Mouse (Mus musculus) liver, embryonic 15.5 days (tissue): ENCODE results near the gene Prrxl1. TPM values are rescaled to one million over a fixed set of nuclear protein-coding genes. Genes with fewer than 3 reads are reported as not detected.

Source experiments
- ATAC-seq: fragments of 200-750 bp; cut with Nextera tagmentation; 2 replicates; pipeline ENCODE4 v1.8.0; 2017; ENCODE audit warnings: moderate number of reproducible peaks, mild to moderate bottlenecking, moderate library complexity; ENCODE audit not compliant: insufficient read depth
- H3K27ac ChIP-seq: fragments of 300-500 bp; sonication (generic); replicated peaks from 2 replicates; pipeline ENCODE4 v1.5.1; 2015; ENCODE audit warnings: mild to moderate bottlenecking, inconsistent platforms
- H3K27me3 ChIP-seq: fragments of 300-500 bp; sonication (generic); 2 replicates; pipeline ENCODE4 v1.6.1; 2015; ENCODE audit warnings: mild to moderate bottlenecking, inconsistent platforms
- H3K36me3 ChIP-seq: fragments of 300-500 bp; sonication (generic); replicated peaks from 2 replicates; pipeline ENCODE4 v1.6.1; 2015; ENCODE audit warnings: moderate library complexity, mild to moderate bottlenecking, inconsistent platforms
- H3K4me1 ChIP-seq: fragments of 300-500 bp; sonication (generic); replicated peaks from 2 replicates; pipeline ENCODE4 v1.6.1; 2015; ENCODE audit warnings: inconsistent platforms
- H3K4me2 ChIP-seq: fragments of 300-500 bp; sonication (generic); 2 replicates; pipeline ENCODE4 v1.6.1; 2015; ENCODE audit warnings: moderate library complexity, mild to moderate bottlenecking, inconsistent platforms
- H3K4me3 ChIP-seq: fragments of 300-500 bp; sonication (generic); replicated peaks from 2 replicates; pipeline ENCODE4 v1.5.1; 2015; ENCODE audit warnings: mild to moderate bottlenecking, inconsistent platforms
- H3K9ac ChIP-seq: fragments of 300-500 bp; sonication (generic); 2 replicates; pipeline ENCODE4 v1.6.1; 2015; ENCODE audit warnings: moderate library complexity, mild to moderate bottlenecking, inconsistent platforms
- H3K9me3 ChIP-seq: fragments of 300-500 bp; sonication (generic); replicated peaks from 2 replicates; pipeline ENCODE4 v1.6.1; 2016; ENCODE audit warnings: inconsistent platforms
- WGBS: fragments of 180-500 bp; shearing (Covaris S2); methylation state at CpG from one replicate; pipeline ENCODE4 v1.1.7; 2015; ENCODE audit warnings: mixed read lengths; ENCODE audit not compliant: insufficient replicate concordance; 5-methylcytosine and 5-hydroxymethylcytosine counted together
- polyA plus RNA-seq: library from polyadenylated mRNA; unstranded; fragments of >200 nt; fragmentation: Nextera tagmentation; extraction: Ambion mirVana; gene quantifications from 2 replicates; pipeline ENCODE4 v1.2.1, GENCODE M21; 2015

The Prrxl1 gene
- 0.02 TPM in 1 of 2 replicates, not detected in the other for polyA plus RNA-seq

DNA sequence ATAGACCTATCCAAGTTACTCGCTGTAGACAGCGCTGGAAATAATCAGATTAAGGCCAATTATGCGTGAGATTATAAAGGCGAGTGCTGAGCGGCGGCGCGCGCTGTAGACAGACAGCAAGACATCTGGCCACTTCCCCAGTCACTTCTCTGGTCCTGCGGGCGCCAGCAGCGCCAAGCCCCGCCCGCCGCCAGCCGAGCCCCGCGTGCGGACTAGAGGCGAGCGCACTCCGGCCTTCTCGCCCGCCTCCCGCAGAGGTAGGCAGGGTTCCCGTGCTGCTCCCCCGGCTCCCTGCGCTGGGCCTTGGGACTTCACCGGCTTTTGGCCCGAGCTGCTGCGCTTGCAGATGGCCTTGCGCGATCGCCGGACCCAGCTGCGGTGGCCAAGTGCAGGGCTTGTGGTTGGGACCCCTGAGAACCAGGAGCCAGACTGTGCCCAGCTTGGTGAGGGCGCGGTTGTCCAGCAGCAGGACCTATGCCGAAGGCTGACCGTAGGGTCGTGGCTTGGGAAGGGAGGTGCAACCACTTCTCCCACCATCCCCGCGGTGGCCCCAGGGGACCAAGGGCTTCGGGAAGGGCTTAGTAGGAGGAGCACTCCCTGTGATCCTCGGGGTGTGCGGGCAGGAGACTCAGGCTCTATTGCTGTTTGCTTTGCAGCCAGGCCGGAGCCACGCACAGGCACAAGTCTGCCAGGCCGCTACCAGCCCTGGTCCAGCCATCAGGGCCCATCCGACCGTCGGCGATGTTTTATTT, at the start of gene Prrxl1:
Gene Prrxl1, plus strand, starts transcription at position 118 of the 752 bp plus-strand sequence.
- no peak for ATAC-seq
- WGBS = 2% methylated on average over 53 of the region's 53 CpGs
- Histone ChIP-seq H3K9me3 (no peaks in the 10 kb centered on the region), H3K9ac (no peak within 1 kb of the TSS), H3K36me3 (no peaks in the 10 kb centered on the region), H3K27me3 (peaks cover 95% of the 10 kb centered on the region), H3K4me1 (0 out of 2 replicates have a peak, but pooled peaks cover 2% of the 10 kb centered on the region), H3K4me2 (no peak within 1 kb of the TSS), H3K27ac (no peak within 1 kb of the TSS), H3K4me3 (no peak within 1 kb of the TSS)

DNA sequence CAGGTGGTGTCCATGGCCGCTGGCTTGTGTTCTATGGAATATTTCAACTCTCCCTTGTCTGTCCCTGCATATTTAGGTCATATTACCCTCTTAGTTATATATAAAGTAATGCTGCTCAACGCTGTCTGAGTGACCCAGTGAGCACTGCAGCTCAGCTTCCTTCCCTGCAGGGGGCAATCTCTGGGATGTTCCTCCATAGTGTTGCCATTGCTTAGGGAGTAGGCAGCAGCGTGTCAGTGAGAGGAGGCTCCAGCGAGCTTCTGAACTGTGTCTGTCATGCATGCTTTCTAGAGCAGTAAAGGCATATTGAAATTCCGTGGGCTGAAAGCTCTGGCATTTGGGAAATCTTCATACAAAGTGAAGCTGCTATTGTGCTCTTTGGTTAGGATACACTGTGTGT, 47.4 kb upstream of the Prrxl1 start:
- Histone ChIP-seq H3K4me2 (no peak overlapping the region), H3K4me3 (no peak overlapping the region), H3K4me1 (peaks cover 14% of the 10 kb centered on the region), H3K27ac (no peak overlapping the region), H3K36me3 (peaks cover 35% of the 10 kb centered on the region; the same call in 1 of the 2 replicates), H3K27me3 (no peaks in the 10 kb centered on the region), H3K9me3 (no peaks in the 10 kb centered on the region), H3K9ac (no peak overlapping the region)
- WGBS = 70% methylated on average over 5 of the region's 5 CpGs
- no peak for ATAC-seq

DNA sequence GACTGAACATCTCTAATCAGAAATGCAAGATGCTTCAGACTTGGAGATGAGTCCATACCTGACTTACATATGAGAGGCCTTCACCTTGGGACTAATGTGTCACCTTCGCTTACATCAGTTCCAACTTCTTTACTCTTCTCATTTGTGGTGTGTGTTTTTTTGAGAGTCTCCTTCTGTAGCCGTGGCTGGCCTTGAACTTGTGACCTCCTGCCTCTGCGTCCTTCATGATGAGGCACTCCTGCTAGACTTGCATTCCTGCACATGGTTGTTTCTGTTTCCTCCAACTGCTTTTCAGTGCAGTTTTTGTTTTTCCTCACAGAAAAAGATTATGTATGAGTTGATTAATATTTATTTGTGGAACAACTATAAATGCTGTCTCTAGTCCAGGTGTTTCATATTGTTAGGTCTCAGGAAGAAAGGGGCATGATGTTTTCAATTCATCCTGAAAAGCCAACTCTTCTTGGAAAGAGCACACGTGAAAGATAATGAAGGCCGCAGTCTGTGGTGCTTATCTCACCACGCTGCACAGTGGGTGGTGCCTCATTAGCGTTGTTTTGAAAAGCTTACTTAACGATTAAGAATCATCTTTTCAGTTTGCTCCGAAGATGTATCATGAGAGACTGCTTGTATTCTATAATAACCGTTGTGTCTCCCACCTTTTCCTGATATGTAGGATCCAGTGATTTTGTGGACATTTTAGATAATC, 45.9 kb upstream of the Prrxl1 start:
- no peaks in the 10 kb centered on the region for H3K27me3 ChIP-seq
- H3K4me1 ChIP-seq = peaks cover 14% of the 10 kb centered on the region
- H3K27ac ChIP-seq = peak overlapping the region; percentile 38; the same call in 1 of the 2 replicates
- no peak overlapping the region for H3K4me3 ChIP-seq
- WGBS = 33% methylated on average over 10 of the region's 10 CpGs
- peak; percentile 44; the same call in 1 of the 2 replicates for ATAC-seq
- peaks cover 42% of the 10 kb centered on the region; the same call in 1 of the 2 replicates for H3K36me3 ChIP-seq
- H3K4me2 ChIP-seq = peak overlapping the region; percentile 35
- no peaks in the 10 kb centered on the region for H3K9me3 ChIP-seq
- no peak overlapping the region for H3K9ac ChIP-seq

DNA sequence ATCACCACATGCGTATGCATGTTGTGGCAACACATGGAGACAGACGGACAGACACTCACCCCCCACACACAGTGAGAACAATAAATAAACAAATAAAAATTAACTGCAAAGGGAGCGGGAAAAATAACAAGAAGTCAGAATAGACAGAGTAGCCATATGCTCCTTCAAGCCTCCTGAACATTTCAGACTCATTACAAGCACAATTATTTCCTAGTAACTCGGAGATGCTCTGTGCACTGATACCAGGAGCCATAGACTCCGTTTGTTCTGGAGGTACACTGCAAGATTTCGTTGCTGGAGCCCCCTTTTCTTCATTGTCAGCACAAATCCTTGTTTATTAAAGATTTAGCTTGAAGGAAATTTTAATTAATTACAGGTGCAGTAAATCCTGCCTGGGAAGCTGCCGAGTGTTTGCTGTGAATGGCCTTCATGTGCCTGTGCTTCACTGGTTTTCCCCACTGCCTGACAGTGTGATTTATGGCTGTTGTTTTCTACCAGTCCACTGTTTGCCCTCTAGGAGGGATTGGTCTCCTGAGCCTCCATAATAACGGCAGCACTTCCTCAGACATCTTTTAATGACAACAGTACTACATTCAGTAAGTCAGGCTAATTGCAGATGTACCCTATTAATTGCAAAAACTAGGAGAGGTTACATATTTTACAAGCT, 44.2 kb upstream of the Prrxl1 start:
- Histone ChIP-seq H3K9ac (no peak overlapping the region), H3K4me3 (no peak overlapping the region), H3K4me1 (peaks cover 14% of the 10 kb centered on the region), H3K36me3 (peaks cover 44% of the 10 kb centered on the region; the same call in 1 of the 2 replicates), H3K4me2 (no peak overlapping the region), H3K9me3 (no peaks in the 10 kb centered on the region), H3K27me3 (no peaks in the 10 kb centered on the region), H3K27ac (no peak overlapping the region)
- ATAC-seq = no peak
- WGBS = 75% methylated on average over 8 of the region's 8 CpGs

DNA sequence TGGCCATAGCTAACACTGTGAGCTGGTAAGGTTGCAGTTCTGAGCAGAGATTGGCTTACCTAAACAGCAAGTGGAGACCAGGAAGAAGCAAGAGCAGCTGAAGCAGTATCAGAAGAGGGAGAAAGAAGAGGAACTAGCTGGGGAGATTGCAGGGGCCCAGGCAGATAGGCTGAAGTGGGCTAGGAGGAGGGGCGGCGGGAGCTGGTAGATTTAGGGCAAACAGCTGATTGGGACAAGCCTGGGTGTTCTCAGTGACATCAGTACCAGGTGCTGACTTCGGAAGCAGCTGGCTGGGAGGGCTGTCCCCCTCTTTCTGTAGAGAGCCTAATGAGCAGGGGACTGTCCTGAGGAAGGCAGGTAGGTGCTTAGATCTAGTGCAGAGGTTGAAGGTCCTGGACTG, 37.8 kb upstream of the Prrxl1 start:
- H3K27me3 ChIP-seq = no peaks in the 10 kb centered on the region

DNA sequence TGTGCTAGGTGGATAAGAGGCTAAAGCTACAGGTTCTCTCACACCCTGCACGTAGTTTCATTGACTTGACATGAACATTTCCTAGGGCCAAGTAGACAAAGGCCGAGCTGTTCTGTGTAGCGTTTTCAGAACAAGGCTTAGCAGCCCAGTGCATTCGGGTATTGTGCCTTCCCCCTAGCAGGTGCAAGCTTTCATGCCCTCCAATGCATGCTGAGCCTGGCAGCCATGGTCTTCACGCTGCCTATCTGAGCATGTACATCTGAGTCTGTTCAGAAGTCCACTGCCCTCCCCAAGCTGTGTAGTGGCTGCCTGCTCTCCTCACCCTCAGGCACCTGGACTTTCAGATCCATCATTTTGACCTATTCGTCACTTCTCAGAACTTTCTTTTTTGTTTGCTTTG, 35.5 kb upstream of the Prrxl1 start:
- WGBS = 85% methylated on average over 6 of the region's 6 CpGs
- no peaks in the 10 kb centered on the region for H3K27me3 ChIP-seq
- no peak overlapping the region for H3K4me3 ChIP-seq
- no peak overlapping the region for H3K27ac ChIP-seq
- ATAC-seq = no peak
- H3K4me1 ChIP-seq = no peaks in the 10 kb centered on the region
- no peaks in the 10 kb centered on the region for H3K9me3 ChIP-seq
- no peak overlapping the region for H3K9ac ChIP-seq
- peaks cover 67% of the 10 kb centered on the region for H3K36me3 ChIP-seq
- H3K4me2 ChIP-seq = no peak overlapping the region

More for the DNA sequence above, 37.8 kb upstream of the Prrxl1 start:
- peaks cover 61% of the 10 kb centered on the region for H3K36me3 ChIP-seq
- ATAC-seq = no peak
- no peak overlapping the region for H3K9ac ChIP-seq
- WGBS = 74% methylated on average over 3 of the region's 3 CpGs
- no peaks in the 10 kb centered on the region for H3K9me3 ChIP-seq
- H3K4me3 ChIP-seq = no peak overlapping the region
- H3K4me1 ChIP-seq = no peaks in the 10 kb centered on the region
- no peak overlapping the region for H3K27ac ChIP-seq
- H3K4me2 ChIP-seq = no peak overlapping the region

DNA sequence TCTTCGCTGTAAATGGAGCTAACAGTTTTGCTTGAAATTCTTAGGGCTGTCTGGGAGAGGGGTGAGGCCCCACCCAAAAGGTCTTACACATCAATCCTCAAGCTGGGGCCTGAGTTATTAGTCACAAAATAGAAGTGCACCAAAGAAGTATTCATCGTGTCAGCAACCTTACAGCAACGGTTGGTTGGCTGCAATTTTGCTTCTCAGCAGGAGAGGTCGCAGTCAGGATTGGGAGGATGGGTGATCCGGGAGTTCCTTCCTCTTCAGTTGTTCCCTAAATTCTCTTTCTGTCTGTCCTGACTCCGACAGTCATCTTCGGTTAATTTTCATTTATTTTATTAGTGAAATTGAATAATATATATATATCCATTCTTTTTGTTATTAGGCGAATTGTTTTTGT, 26.7 kb upstream of the Prrxl1 start:
- 65% methylated on average over 8 of the region's 8 CpGs for WGBS
- Histone ChIP-seq H3K4me1 (no peaks in the 10 kb centered on the region), H3K9ac (no peak overlapping the region), H3K4me3 (no peak overlapping the region), H3K4me2 (no peak overlapping the region), H3K27ac (no peak overlapping the region), H3K9me3 (no peaks in the 10 kb centered on the region), H3K36me3 (peaks cover 62% of the 10 kb centered on the region), H3K27me3 (no peaks in the 10 kb centered on the region)
- no peak for ATAC-seq

DNA sequence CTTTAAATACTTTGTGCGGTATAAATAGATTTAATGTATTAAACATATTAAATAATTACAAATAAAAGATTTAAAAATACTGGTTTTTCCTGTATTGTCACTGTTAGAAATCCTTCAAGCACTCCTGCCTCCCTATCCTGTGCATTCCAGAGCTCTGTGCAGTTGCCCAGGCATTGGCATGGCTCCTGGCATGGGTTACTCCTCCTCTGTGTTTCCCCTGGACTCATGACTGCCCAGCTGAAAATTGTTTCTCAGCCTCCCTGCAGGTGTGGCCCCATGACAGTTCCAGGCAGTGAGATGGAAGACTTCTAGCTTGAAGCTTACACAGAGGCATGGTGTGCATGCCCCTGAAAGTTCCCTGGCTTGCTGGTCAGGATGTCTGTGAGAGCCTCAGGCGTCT, 20.8 kb upstream of the Prrxl1 start:
- no peak overlapping the region for H3K4me3 ChIP-seq

DNA sequence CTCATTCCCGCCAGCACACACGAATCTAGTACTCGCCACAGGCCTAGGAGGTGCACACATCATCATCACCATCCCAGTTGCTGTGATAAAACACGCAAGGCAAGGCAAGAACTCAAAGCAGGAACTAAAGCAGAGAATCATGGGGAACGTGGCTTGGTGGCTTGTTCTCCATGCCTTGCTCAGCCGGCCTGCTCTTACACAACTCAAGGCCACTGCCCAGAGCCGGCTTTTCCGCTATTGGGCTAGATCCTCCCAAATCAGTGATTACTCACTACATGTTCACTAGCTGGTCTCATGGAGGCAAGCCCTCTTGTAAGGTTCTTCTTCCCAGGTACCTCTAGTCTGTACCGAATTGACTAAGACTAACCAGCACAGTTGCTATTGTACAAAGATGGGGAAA, 15.5 kb upstream of the Prrxl1 start:
- 67% methylated on average over 9 of the region's 9 CpGs for WGBS
- no peaks in the 10 kb centered on the region for H3K9me3 ChIP-seq
- 0 out of 2 replicates have a peak, but pooled peaks cover under 1% of the 10 kb centered on the region for H3K36me3 ChIP-seq
- no peak overlapping the region for H3K9ac ChIP-seq
- H3K27ac ChIP-seq = no peak overlapping the region
- no peaks in the 10 kb centered on the region for H3K4me1 ChIP-seq
- no peak for ATAC-seq
- H3K4me3 ChIP-seq = no peak overlapping the region
- no peak overlapping the region for H3K4me2 ChIP-seq
- no peaks in the 10 kb centered on the region; the same call in 1 of the 2 replicates for H3K27me3 ChIP-seq

More for the DNA sequence above, 20.8 kb upstream of the Prrxl1 start:
- 82% methylated on average over 2 of the region's 2 CpGs for WGBS
- H3K9ac ChIP-seq = no peak overlapping the region
- H3K4me1 ChIP-seq = no peaks in the 10 kb centered on the region
- H3K27me3 ChIP-seq = no peaks in the 10 kb centered on the region
- peaks cover 35% of the 10 kb centered on the region for H3K36me3 ChIP-seq
- no peaks in the 10 kb centered on the region for H3K9me3 ChIP-seq
- H3K4me2 ChIP-seq = no peak overlapping the region
- no peak overlapping the region for H3K27ac ChIP-seq
- no peak for ATAC-seq

DNA sequence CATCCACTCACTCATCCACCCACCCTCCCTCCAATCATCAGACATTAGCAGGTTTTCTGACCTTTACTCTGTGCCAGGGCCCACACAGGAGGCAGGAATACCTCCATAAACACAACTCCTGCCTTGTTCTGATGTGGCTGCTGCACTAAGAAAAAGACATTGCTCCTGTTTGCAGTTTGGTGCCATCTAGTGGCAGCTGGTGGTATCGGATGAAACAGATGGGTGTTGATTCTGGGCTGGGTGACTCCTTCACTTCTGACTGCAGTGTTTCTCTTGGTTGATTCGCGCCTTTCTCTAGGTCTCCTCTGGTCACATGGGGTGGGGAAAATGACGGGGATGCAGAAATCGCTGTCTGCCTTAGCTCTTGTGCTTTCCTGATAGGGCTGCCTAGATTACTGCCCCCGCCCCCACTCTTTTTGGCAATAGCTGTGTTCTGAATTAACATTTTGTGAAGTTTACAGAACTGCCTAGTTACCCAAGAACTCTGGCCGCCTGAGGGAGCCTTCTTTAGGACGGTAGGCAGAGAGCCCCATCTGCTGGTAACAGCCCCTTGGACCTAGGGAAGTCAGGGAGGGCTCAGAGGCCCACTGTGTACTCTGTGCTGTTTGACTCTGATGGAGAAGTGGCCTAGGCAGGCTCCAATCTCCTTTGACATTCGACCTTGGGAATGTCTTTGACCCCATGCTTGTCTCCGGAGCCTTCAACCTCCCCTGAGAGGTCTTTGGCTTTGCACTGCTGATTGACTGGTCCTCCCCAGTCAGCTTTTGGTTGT, 12.0 kb upstream of the Prrxl1 start:
- 7% methylated on average over 10 of the region's 10 CpGs for WGBS
- no peak overlapping the region for H3K27ac ChIP-seq
- no peaks in the 10 kb centered on the region for H3K9me3 ChIP-seq
- ATAC-seq = no peak
- no peak overlapping the region for H3K4me3 ChIP-seq
- H3K36me3 ChIP-seq = no peaks in the 10 kb centered on the region
- H3K4me1 ChIP-seq = no peaks in the 10 kb centered on the region
- peaks cover 7% of the 10 kb centered on the region for H3K27me3 ChIP-seq
- no peak overlapping the region for H3K9ac ChIP-seq
- H3K4me2 ChIP-seq = no peak overlapping the region
